Mouse (Mus musculus) midbrain, embryonic 13.5 days (tissue): ENCODE data around the gene Cdh22. TPM values are rescaled to one million over a fixed set of nuclear protein-coding genes. Genes with fewer than 3 reads are reported as not detected.

Source experiments
- ATAC-seq: fragments of 200-750 bp; cut with Nextera tagmentation; 2 replicates; pipeline ENCODE4 v1.8.0; 2017; ENCODE audit warnings: mild to moderate bottlenecking, moderate TSS enrichment, moderate library complexity
- H3K27ac ChIP-seq: fragments of 300-500 bp; sonication (generic); 2 replicates; pipeline ENCODE4 v1.5.1; 2015; ENCODE audit warnings: inconsistent platforms, mild to moderate bottlenecking, moderate library complexity
- H3K27me3 ChIP-seq: fragments of 300-500 bp; sonication (generic); 2 replicates; pipeline ENCODE4 v1.6.1; 2015; ENCODE audit warnings: mild to moderate bottlenecking, inconsistent platforms
- H3K36me3 ChIP-seq: fragments of 300-500 bp; sonication (generic); 2 replicates; pipeline ENCODE4 v1.6.1; 2015; ENCODE audit warnings: mild to moderate bottlenecking, inconsistent platforms
- H3K4me1 ChIP-seq: fragments of 300-500 bp; sonication (generic); replicated peaks from 2 replicates; pipeline ENCODE4 v1.6.1; 2015; ENCODE audit warnings: inconsistent platforms
- H3K4me2 ChIP-seq: fragments of 300-500 bp; sonication (generic); replicated peaks from 2 replicates; pipeline ENCODE4 v1.6.1; 2015; ENCODE audit warnings: moderate library complexity, mild to moderate bottlenecking, inconsistent platforms
- H3K4me3 ChIP-seq: fragments of 300-500 bp; sonication (generic); replicated peaks from 2 replicates; pipeline ENCODE4 v1.5.1; 2015; ENCODE audit warnings: mild to moderate bottlenecking, inconsistent platforms
- H3K9ac ChIP-seq: fragments of 300-500 bp; sonication (generic); replicated peaks from 2 replicates; pipeline ENCODE4 v1.6.1; 2015; ENCODE audit warnings: mild to moderate bottlenecking, inconsistent platforms
- H3K9me3 ChIP-seq: fragments of 300-500 bp; sonication (generic); 2 replicates; pipeline ENCODE4 v1.6.1; 2016; ENCODE audit warnings: mild to moderate bottlenecking, inconsistent platforms
- WGBS: fragments of 180-500 bp; shearing (Covaris S2); methylation state at CpG from one replicate; pipeline ENCODE4 v1.1.7; 2015; 5-methylcytosine and 5-hydroxymethylcytosine counted together
- polyA plus RNA-seq: library from polyadenylated mRNA; unstranded; fragments of >200 nt; fragmentation: Nextera tagmentation; extraction: Ambion mirVana; gene quantifications from 2 replicates; pipeline ENCODE4 v1.2.1, GENCODE M21; 2015

Cdh22 gene
- polyA plus RNA-seq, 1 experiment from 2014 or later, result 15.7 TPM

DNA sequence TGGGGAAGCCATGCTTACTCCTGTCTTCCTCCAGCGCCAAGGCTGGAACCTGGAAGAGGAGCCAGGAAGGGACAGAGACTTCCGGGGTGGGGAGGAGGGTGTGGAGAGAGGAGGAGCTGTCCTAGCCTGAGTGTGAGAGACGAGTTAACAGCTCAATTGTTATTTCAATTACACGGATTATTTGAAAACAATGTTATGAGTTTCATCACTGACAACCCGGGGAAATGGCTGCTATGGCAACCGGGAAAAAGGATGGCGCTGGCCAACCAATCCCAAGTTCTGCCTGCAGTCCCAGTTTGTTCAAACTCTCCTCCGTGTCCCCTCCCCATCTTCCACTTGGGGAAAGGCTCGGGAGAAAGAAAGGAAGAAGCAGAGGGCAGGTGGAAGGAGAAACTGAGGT, 12.7 kb downstream of the Cdh22 start:
- ATAC-seq, result peak; percentile 44; the same call in 1 of the 2 replicates
- Histone ChIP-seq H3K27me3 (peaks cover 73% of the 10 kb centered on the region), H3K27ac (no peak overlapping the region), H3K9ac (no peak overlapping the region), H3K4me1 (peaks cover 65% of the 10 kb centered on the region), H3K4me2 (peak overlapping the region; percentile 19; the same call in 1 of the 2 replicates), H3K4me3 (no peak overlapping the region), H3K9me3 (no peaks in the 10 kb centered on the region), H3K36me3 (no peaks in the 10 kb centered on the region)
- 3% methylated on average over 9 of the region's 9 CpGs for WGBS

- WGBS, result 83% methylated on average over 8 of the region's 8 CpGs
- ATAC-seq, result no peak
- H3K4me1 ChIP-seq, result peaks cover 75% of the 10 kb centered on the region
- H3K4me3 ChIP-seq, result no peak overlapping the region
- H3K27me3 ChIP-seq, result peaks cover 71% of the 10 kb centered on the region
- no peaks in the 10 kb centered on the region for H3K9me3 ChIP-seq
- no peaks in the 10 kb centered on the region for H3K36me3 ChIP-seq
- H3K4me2 ChIP-seq, result no peak overlapping the region
- no peak overlapping the region for H3K27ac ChIP-seq
- no peak overlapping the region for H3K9ac ChIP-seq
Measured at GRCm38 (mm10) chr2:165220347-165220945, 14.2 kb downstream of the Cdh22 start.

DNA sequence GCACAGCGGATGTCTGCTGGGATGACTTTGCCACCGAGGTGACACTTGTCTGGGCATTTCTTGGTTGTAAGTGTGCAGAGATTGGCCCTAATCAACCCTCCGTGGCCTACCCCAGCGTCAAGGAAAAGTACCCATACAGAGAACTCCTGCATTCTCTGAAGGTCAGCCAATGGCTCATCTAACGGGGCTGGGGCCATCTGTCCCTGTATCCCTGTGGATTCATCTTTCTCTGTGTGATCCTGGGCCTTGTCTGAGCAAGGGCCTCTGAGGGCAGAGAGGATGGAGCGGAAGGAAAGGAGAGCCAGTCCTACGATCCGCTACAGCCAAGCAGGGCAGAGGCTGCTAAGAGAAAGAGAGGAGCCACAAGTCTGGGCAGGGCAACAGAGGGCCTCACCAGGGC, 15.7 kb downstream of the Cdh22 start:
- H3K9ac ChIP-seq, result no peak overlapping the region
- peaks cover 81% of the 10 kb centered on the region for H3K4me1 ChIP-seq
- no peaks in the 10 kb centered on the region for H3K36me3 ChIP-seq
- no peaks in the 10 kb centered on the region for H3K9me3 ChIP-seq
- H3K4me2 ChIP-seq, result no peak overlapping the region
- peaks cover 62% of the 10 kb centered on the region for H3K27me3 ChIP-seq
- H3K27ac ChIP-seq, result no peak overlapping the region
- no peak for ATAC-seq
- 45% methylated on average over 8 of the region's 8 CpGs for WGBS
- no peak overlapping the region for H3K4me3 ChIP-seq

GRCm38 (mm10) chr2:165217361-165218149, 17.1 kb downstream of the Cdh22 start:
- Histone ChIP-seq H3K4me2 (no peak overlapping the region), H3K27ac (no peak overlapping the region), H3K36me3 (no peaks in the 10 kb centered on the region), H3K4me3 (no peak overlapping the region), H3K9me3 (no peaks in the 10 kb centered on the region), H3K4me1 (peaks cover 81% of the 10 kb centered on the region), H3K9ac (no peak overlapping the region), H3K27me3 (peaks cover 60% of the 10 kb centered on the region)
- no peak for ATAC-seq
- WGBS, result 95% methylated on average over 16 of the region's 16 CpGs

- Histone ChIP-seq H3K9me3 (no peaks in the 10 kb centered on the region), H3K4me3 (no peak overlapping the region), H3K9ac (peak overlapping the region; percentile 32; the same call in 1 of the 2 replicates), H3K4me1 (peaks cover 83% of the 10 kb centered on the region), H3K36me3 (no peaks in the 10 kb centered on the region), H3K4me2 (peak overlapping the region; percentile 47), H3K27me3 (peaks cover 42% of the 10 kb centered on the region), H3K27ac (peak overlapping the region; percentile 79)
- 2% methylated on average over 39 of the region's 39 CpGs for WGBS
- ATAC-seq, result peak; percentile 73
Measured at GRCm38 (mm10) chr2:165215103-165215951, 19.3 kb downstream of the Cdh22 start.

DNA sequence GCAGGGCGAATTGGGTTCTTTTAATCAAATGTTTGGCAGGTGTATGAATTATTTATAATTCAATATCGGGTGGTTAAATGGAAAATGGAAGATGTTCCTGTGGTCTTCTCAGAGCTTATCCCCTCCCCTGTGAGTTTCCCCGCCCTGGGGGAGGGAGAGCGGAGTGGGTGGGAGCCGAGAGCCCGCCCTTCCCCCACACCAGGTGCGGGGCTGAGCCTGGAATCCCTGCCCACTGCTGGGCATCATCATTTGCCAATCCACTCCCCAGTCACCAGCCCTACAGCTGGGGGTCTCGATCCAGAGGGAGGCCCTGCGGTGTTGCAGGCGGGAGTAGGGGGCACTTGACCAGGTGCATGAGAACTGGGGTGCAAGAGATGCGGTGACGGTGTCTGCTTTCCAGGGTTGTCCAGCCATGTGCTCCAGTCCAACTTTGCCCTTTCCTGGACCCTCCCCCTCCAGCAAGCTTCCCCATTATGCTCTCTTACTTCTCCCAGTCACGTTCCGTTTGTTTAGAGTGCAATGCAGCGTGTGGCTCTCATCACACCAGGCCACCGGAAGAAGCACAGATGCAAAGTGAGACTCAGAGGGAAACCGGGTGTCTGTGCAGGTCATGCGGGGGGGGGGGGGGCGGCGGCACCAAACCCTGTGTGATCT, 23.1 kb downstream of the Cdh22 start:
- Histone ChIP-seq H3K9me3 (no peaks in the 10 kb centered on the region), H3K4me1 (peaks cover 62% of the 10 kb centered on the region), H3K9ac (peak overlapping the region; percentile 45; the same call in 1 of the 2 replicates), H3K36me3 (no peaks in the 10 kb centered on the region), H3K27ac (peak overlapping the region; percentile 78), H3K27me3 (peaks cover 22% of the 10 kb centered on the region), H3K4me3 (no peak overlapping the region), H3K4me2 (peak overlapping the region; percentile 47)
- peak; percentile 22 for ATAC-seq
- WGBS, result 1% methylated on average over 20 of the region's 20 CpGs

- H3K9ac ChIP-seq, result 0 out of 2 replicates have a peak overlapping the region, but pooled peaks have one; percentile 4
- WGBS, result 1% methylated on average over 15 of the region's 15 CpGs
- no peak overlapping the region for H3K4me3 ChIP-seq
- no peaks in the 10 kb centered on the region for H3K9me3 ChIP-seq
- H3K4me2 ChIP-seq, result peak overlapping the region; percentile 47
- no peaks in the 10 kb centered on the region for H3K36me3 ChIP-seq
- no peak for ATAC-seq
- peaks cover 57% of the 10 kb centered on the region for H3K4me1 ChIP-seq
- peak overlapping the region; percentile 78 for H3K27ac ChIP-seq
- peaks cover 20% of the 10 kb centered on the region for H3K27me3 ChIP-seq
Measured at GRCm38 (mm10) chr2:165210948-165211347, 23.7 kb downstream of the Cdh22 start.

GRCm38 (mm10) chr2:165207689-165208088, 27.0 kb downstream of the Cdh22 start:
- Histone ChIP-seq H3K4me3 (no peak overlapping the region), H3K27me3 (peaks cover 8% of the 10 kb centered on the region), H3K9me3 (no peaks in the 10 kb centered on the region), H3K4me1 (peaks cover 47% of the 10 kb centered on the region), H3K9ac (0 out of 2 replicates have a peak overlapping the region, but pooled peaks have one; percentile 32), H3K36me3 (no peaks in the 10 kb centered on the region), H3K27ac (no peak overlapping the region), H3K4me2 (no peak overlapping the region)
- no peak for ATAC-seq
- 70% methylated on average over 11 of the region's 11 CpGs for WGBS

GRCm38 (mm10) chr2:165207086-165207485, 27.6 kb downstream of the Cdh22 start:
- Histone ChIP-seq H3K9ac (no peak overlapping the region), H3K4me2 (no peak overlapping the region), H3K4me1 (peaks cover 47% of the 10 kb centered on the region), H3K9me3 (no peaks in the 10 kb centered on the region), H3K27ac (no peak overlapping the region), H3K4me3 (no peak overlapping the region), H3K27me3 (peaks cover 11% of the 10 kb centered on the region), H3K36me3 (no peaks in the 10 kb centered on the region)
- 91% methylated on average over 4 of the region's 4 CpGs for WGBS
- ATAC-seq, result no peak

DNA sequence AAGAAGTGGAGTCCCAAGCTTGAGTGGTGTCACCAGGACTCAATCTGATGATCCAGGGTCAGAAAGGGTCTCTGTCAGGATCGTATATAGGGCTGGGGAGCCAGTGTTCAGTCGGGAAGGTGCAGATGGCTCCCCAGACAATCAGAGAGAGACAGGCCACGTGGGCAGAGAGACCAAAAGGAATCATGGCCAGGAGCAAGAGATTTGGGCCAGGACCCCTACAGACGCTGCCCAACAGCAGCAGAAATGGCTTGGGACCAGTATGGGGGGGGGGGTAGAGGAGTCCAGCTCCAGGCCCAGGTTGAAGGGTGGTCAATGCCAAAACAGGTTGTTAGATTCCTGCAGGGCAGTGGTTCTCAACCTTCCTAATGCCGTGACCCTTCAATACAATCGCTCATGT, 29.2 kb downstream of the Cdh22 start:
- Histone ChIP-seq H3K9ac (no peak overlapping the region), H3K27me3 (peaks cover 21% of the 10 kb centered on the region), H3K9me3 (no peaks in the 10 kb centered on the region), H3K4me2 (no peak overlapping the region), H3K36me3 (no peaks in the 10 kb centered on the region), H3K4me3 (no peak overlapping the region), H3K4me1 (peaks cover 47% of the 10 kb centered on the region), H3K27ac (no peak overlapping the region)
- ATAC-seq, result no peak
- 65% methylated on average over 6 of the region's 6 CpGs for WGBS

DNA sequence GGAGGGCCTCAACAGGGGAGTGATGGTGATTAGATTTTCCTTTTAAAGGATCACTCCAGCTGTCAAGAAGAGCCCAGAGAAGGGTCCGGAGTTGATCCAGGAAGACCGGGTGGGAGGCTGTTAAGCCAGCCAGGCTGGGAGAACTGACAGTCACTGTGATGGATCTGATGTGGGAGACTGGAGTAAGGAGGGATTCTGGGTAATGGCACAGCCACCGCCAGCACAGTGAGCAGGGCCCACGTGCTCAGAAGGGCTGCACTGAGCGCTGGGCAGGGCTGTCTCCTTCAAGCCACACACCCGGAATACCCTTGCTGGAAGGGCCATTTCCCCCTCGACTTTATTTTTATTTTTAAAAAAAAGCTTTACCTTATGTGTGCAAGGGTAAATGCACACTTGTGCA, 29.7 kb downstream of the Cdh22 start:
- WGBS, result 29% methylated on average over 7 of the region's 7 CpGs

More for the DNA sequence above, 29.7 kb downstream of the Cdh22 start:
- no peak overlapping the region for H3K9ac ChIP-seq
- H3K27ac ChIP-seq, result 0 out of 2 replicates have a peak overlapping the region, but pooled peaks have one; percentile 20
- no peak overlapping the region for H3K4me2 ChIP-seq
- H3K27me3 ChIP-seq, result peaks cover 27% of the 10 kb centered on the region
- H3K9me3 ChIP-seq, result no peaks in the 10 kb centered on the region
- no peaks in the 10 kb centered on the region for H3K36me3 ChIP-seq
- no peak overlapping the region for H3K4me3 ChIP-seq
- H3K4me1 ChIP-seq, result peaks cover 49% of the 10 kb centered on the region
- ATAC-seq, result peak; percentile 31; the same call in 1 of the 2 replicates
